Mouse (Mus musculus) CH12.LX (cell line): Measurements from ENCODE around the gene Ankra2. TPM values are rescaled to one million over a fixed set of nuclear protein-coding genes. Genes with fewer than 3 reads are reported as not detected.

Experiments
- DNase-seq: peaks from one replicate; pipeline ENCODE4 v3.0.0-alpha.2; 2013; ENCODE audit errors: extremely low read depth
- H3K27ac ChIP-seq: 2 replicates; pipeline ENCODE4 v1.5.1; 2012; ENCODE audit warnings: low read depth, mild to moderate bottlenecking, control low read depth, moderate library complexity; ENCODE audit not compliant: insufficient read depth
- H3K27me3 ChIP-seq: replicated peaks from 2 replicates; pipeline ENCODE3; 2012; ENCODE audit warnings: inconsistent platforms
- H3K36me3 ChIP-seq, 2 experiments: replicated peaks in 1 of 2; 2 replicates each; pipeline versions ENCODE3 to v1.6.1; 2012; ENCODE audit warnings: inconsistent platforms in 1 of 2, low read length in 1 of 2, mild to moderate bottlenecking in 1 of 2, mixed read lengths in 1 of 2, moderate library complexity in 1 of 2; ENCODE audit not compliant: control insufficient read depth in 1 of 2, insufficient read depth in 1 of 2
- H3K4me1 ChIP-seq, 2 experiments: 2 replicates each; pipeline ENCODE4 v1.6.1; 2012; ENCODE audit warnings: inconsistent platforms in 1 of 2, moderate library complexity in 1 of 2; ENCODE audit not compliant: insufficient read depth in 2 of 2, control insufficient read depth in 1 of 2
- H3K4me2 ChIP-seq: 2 replicates; pipeline ENCODE4 v1.6.1; 2012; ENCODE audit warnings: low read depth, mild to moderate bottlenecking, control low read depth; ENCODE audit not compliant: poor library complexity, insufficient read depth, severe bottlenecking
- H3K4me3 ChIP-seq, 3 experiments: fragments of 150-350 bp in 1 of 3; sonication (generic) in 1 of 3; replicated peaks in 1 of 3; 2 replicates each; pipeline versions ENCODE3 to v1.5.1; 2011 to 2012; ENCODE audit warnings: low read depth in 2 of 3, low read length in 2 of 3, mild to moderate bottlenecking in 2 of 3, moderate library complexity in 2 of 3, control low read depth in 1 of 3, improper control_type of control experiment in 1 of 3, inconsistent platforms in 1 of 3, mixed read lengths in 1 of 3; ENCODE audit not compliant: poor library complexity in 1 of 3
- H3K79me2 ChIP-seq: replicated peaks from 2 replicates; pipeline ENCODE4 v1.6.1; 2012; ENCODE audit warnings: mild to moderate bottlenecking, moderate library complexity; ENCODE audit not compliant: control insufficient read depth, poor library complexity, insufficient read depth, severe bottlenecking; ENCODE audit errors: extremely low read depth
- H3K9ac ChIP-seq: 2 replicates; pipeline ENCODE4 v1.6.1; 2012; ENCODE audit warnings: low read depth, mild to moderate bottlenecking, control low read depth, moderate library complexity; ENCODE audit not compliant: insufficient read depth
- H3K9me3 ChIP-seq: replicated peaks from 2 replicates; pipeline ENCODE3; 2012; ENCODE audit warnings: low read length, inconsistent platforms, mixed read lengths
- BHLHE40 ChIP-seq: IDR thresholded peaks from 2 replicates; pipeline ENCODE4 v1.6.1; 2011; ENCODE audit warnings: mild to moderate bottlenecking, low read depth, low read length, improper control_type of control experiment
- CHD2 ChIP-seq: IDR thresholded peaks from 2 replicates; pipeline ENCODE4 v1.6.1; 2011; ENCODE audit warnings: low read length, improper control_type of control experiment
- E2F4 ChIP-seq: IDR thresholded peaks from 2 replicates; pipeline ENCODE4 v1.6.1; 2011; ENCODE audit warnings: low read depth, low read length, improper control_type of control experiment; ENCODE audit not compliant: insufficient replicate concordance
- EP300 ChIP-seq: IDR thresholded peaks from 2 replicates; pipeline ENCODE4 v1.6.1; 2011; ENCODE audit warnings: low read length, improper control_type of control experiment
- JUND ChIP-seq: conservative IDR thresholded peaks from 2 replicates; pipeline ENCODE4 v1.6.1; 2011; ENCODE audit warnings: low read depth, low read length, improper control_type of control experiment
- MAFK ChIP-seq: IDR thresholded peaks from 2 replicates; pipeline ENCODE4 v1.6.1; 2011; ENCODE audit warnings: low read length, improper control_type of control experiment; ENCODE audit not compliant: insufficient replicate concordance
- MAX ChIP-seq: IDR thresholded peaks from 2 replicates; pipeline ENCODE4 v1.6.1; 2011; ENCODE audit warnings: low read length, improper control_type of control experiment
- MAZ ChIP-seq: IDR thresholded peaks from 2 replicates; pipeline ENCODE4 v1.6.1; 2012; ENCODE audit warnings: low read depth, mild to moderate bottlenecking, inconsistent platforms, low read length, improper control_type of control experiment, moderate library complexity
- MEF2A ChIP-seq: IDR thresholded peaks from 2 replicates; pipeline ENCODE4 v1.6.1; 2014; ENCODE audit warnings: low read depth, mild to moderate bottlenecking, inconsistent platforms, low read length, improper control_type of control experiment, borderline replicate concordance
- MYC ChIP-seq: IDR thresholded peaks from 2 replicates; pipeline ENCODE4 v1.6.1; 2011; ENCODE audit warnings: low read depth, mild to moderate bottlenecking, improper control_type of control experiment, low read length
- NELFE ChIP-seq: IDR thresholded peaks from 2 replicates; pipeline ENCODE4 v1.6.1; 2011; ENCODE audit warnings: low read depth, low read length, improper control_type of control experiment
- POLR2A ChIP-seq: IDR thresholded peaks from 2 replicates; pipeline ENCODE4 v1.6.1; 2011; ENCODE audit warnings: low read depth, mild to moderate bottlenecking, improper control_type of control experiment, low read length
- RAD21 ChIP-seq: IDR thresholded peaks from 2 replicates; pipeline ENCODE4 v1.6.1; 2011; ENCODE audit warnings: low read depth, mild to moderate bottlenecking, low read length, improper control_type of control experiment, moderate library complexity
- RCOR1 ChIP-seq: conservative IDR thresholded peaks from 2 replicates; pipeline ENCODE4 v1.6.1; 2012; ENCODE audit warnings: low read depth, mild to moderate bottlenecking, inconsistent platforms, low read length, improper control_type of control experiment
- SIN3A ChIP-seq: IDR thresholded peaks from 2 replicates; pipeline ENCODE4 v1.6.1; 2012; ENCODE audit warnings: low read length, improper control_type of control experiment, inconsistent platforms
- TBP ChIP-seq: conservative IDR thresholded peaks from 2 replicates; pipeline ENCODE4 v1.6.1; 2011; ENCODE audit warnings: low read depth, low read length, improper control_type of control experiment
- TCF12 ChIP-seq: IDR thresholded peaks from 2 replicates; pipeline ENCODE4 v1.6.1; 2014; ENCODE audit warnings: low read depth, mild to moderate bottlenecking, inconsistent platforms, low read length, improper control_type of control experiment
- UBTF ChIP-seq: IDR thresholded peaks from 2 replicates; pipeline ENCODE4 v1.6.1; 2012; ENCODE audit warnings: low read depth, mild to moderate bottlenecking, inconsistent platforms, low read length, improper control_type of control experiment, moderate library complexity
- USF2 ChIP-seq: conservative IDR thresholded peaks from 2 replicates; pipeline ENCODE4 v1.6.1; 2011; ENCODE audit warnings: low read depth, low read length, improper control_type of control experiment
- ZC3H11A ChIP-seq: IDR thresholded peaks from 2 replicates; pipeline ENCODE4 v1.6.1; 2012; ENCODE audit warnings: low read depth, mild to moderate bottlenecking, inconsistent platforms, low read length, improper control_type of control experiment
- ZKSCAN1 ChIP-seq: IDR thresholded peaks from 2 replicates; pipeline ENCODE4 v1.6.1; 2012; ENCODE audit warnings: low read depth, inconsistent platforms, low read length, improper control_type of control experiment, borderline replicate concordance
- ZNF384 ChIP-seq: IDR thresholded peaks from 2 replicates; pipeline ENCODE4 v1.6.1; 2012; ENCODE audit warnings: low read depth, low read length, improper control_type of control experiment, inconsistent platforms
- dilution Hi-C: fragments of 300-500 bp; cut with MboI; formaldehyde crosslinking; loops from 2 replicates; pipeline ENCODE4 v1.14.3; 2020; ENCODE audit warnings: low sequenced_read_pairs; ENCODE audit not compliant: extremely low pct_unique_long_range_greater_than_20kb, extremely low pct_ligation_motif_present
- in situ Hi-C: fragments of 300-500 bp; cut with MboI; formaldehyde crosslinking; loops from 3 replicates; pipeline ENCODE4 v1.14.3; 2019; ENCODE audit warnings: low sequenced_read_pairs, low pct_ligation_motif_present, low pct_unique_long_range_greater_than_20kb, mixed read lengths
- polyA plus RNA-seq: library from polyadenylated mRNA; unstranded; fragments of >175 nt; gene quantifications from 2 replicates; pipeline ENCODE4 v1.2.1, GENCODE M21; 2012; ENCODE audit warnings: low read depth; ENCODE audit not compliant: insufficient read length
- total RNA-seq, 2 experiments: library from RNA; depleted of rRNA; stranded (reverse); fragments of 300-350 nt in 1 of 2; fragments of >200 nt in 1 of 2; gene quantifications; 2 replicates each; pipeline ENCODE4 v1.2.3; 2012 to 2014

Gene Ankra2
- total and polyA plus RNA-seq, 3 experiments: 11.1 to 15.3 (median 12.4) TPM

GRCm38 (mm10) chr13:98308004-98308403 lies 45.1 kb downstream of the Ankra2 start:
- no peak; the same call in 1 of the 2 replicates for TF ChIP-seq POLR2A
- TF ChIP-seq USF2: no peak
- peaks cover 31% of the 10 kb centered on the region for H3K79me2 ChIP-seq
- H3K36me3 ChIP-seq: peaks cover 37 to 59% of the 10 kb centered on the region in 2 experiments
- H3K9ac ChIP-seq: peak overlapping the region; percentile 23
- no peak overlapping the region for H3K4me3 ChIP-seq
- H3K4me2 ChIP-seq: no peak overlapping the region
- peak overlapping the region; percentile 61 for H3K27ac ChIP-seq
- H3K9me3 ChIP-seq: no peaks in the 10 kb centered on the region
- peak; percentile 54 for DNase-seq
- H3K4me1 ChIP-seq: peaks cover 20 to 54% of the 10 kb centered on the region in 2 experiments
- dilution Hi-C loops (no loop called here), in situ Hi-C loops (no loop called here)
- no peaks in the 10 kb centered on the region for H3K27me3 ChIP-seq

- peaks cover 44 to 66% of the 10 kb centered on the region in 2 experiments for H3K36me3 ChIP-seq
- H3K27ac ChIP-seq: peak overlapping the region; percentile 61
- no peaks in the 10 kb centered on the region for H3K9me3 ChIP-seq
- no peak overlapping the region for H3K4me3 ChIP-seq
- dilution Hi-C loops: no loop called here
- no peak overlapping the region for H3K4me2 ChIP-seq
- no peaks in the 10 kb centered on the region for H3K27me3 ChIP-seq
- peaks cover 38% of the 10 kb centered on the region for H3K79me2 ChIP-seq
- TF ChIP-seq TBP: no peak
- TF ChIP-seq JUND: no peak
- TF ChIP-seq RAD21: no peak
- TF ChIP-seq MAFK: no peak
- no peak for TF ChIP-seq RCOR1
- H3K4me1 ChIP-seq: peaks cover 20 to 61% of the 10 kb centered on the region in 2 experiments
- 0 out of 2 replicates have a peak overlapping the region, but pooled peaks have one; percentile 23 for H3K9ac ChIP-seq
- in situ Hi-C loops: no loop called here
- DNase-seq: no peak
Observed at GRCm38 (mm10) chr13:98308724-98309123, 45.9 kb downstream of the Ankra2 start.

GRCm38 (mm10) chr13:98311597-98311996 lies 48.7 kb downstream of the Ankra2 start:
- H3K4me3 ChIP-seq: no peak overlapping the region
- H3K27ac ChIP-seq: no peak overlapping the region
- H3K9me3 ChIP-seq: no peaks in the 10 kb centered on the region
- no peaks in the 10 kb centered on the region for H3K27me3 ChIP-seq
- dilution Hi-C loops: no loop called here
- peaks cover 63% of the 10 kb centered on the region for H3K79me2 ChIP-seq
- in situ Hi-C loops: no loop called here
- no peak overlapping the region; the same call in 1 of the 2 replicates for H3K9ac ChIP-seq
- H3K4me2 ChIP-seq: peak overlapping the region; percentile 21
- TF ChIP-seq NELFE (no peak), E2F4 (no peak), MEF2A (no peak), UBTF (no peak), POLR2A (no peak), RAD21 (no peak), ZKSCAN1 (no peak), ZNF384 (no peak), MAZ (no peak), SIN3A (no peak), ZC3H11A (no peak), BHLHE40 (no peak), CHD2 (no peak), MAX (no peak), JUND (no peak), TBP (no peak), EP300 (no peak), MYC (no peak), TCF12 (no peak)
- H3K36me3 ChIP-seq: peaks cover 46 to 76% of the 10 kb centered on the region in 2 experiments
- peaks cover 17 to 63% of the 10 kb centered on the region in 2 experiments for H3K4me1 ChIP-seq
- DNase-seq: no peak
